Mouse (Mus musculus): Measurements from ENCODE around the gene Ddx52. TPM values are rescaled to one million over a fixed set of nuclear protein-coding genes. Genes with fewer than 3 reads are reported as not detected.

Gene Ddx52
- polyA plus RNA-seq, 1 experiment from 2014 or later = 35.4 TPM

DNA sequence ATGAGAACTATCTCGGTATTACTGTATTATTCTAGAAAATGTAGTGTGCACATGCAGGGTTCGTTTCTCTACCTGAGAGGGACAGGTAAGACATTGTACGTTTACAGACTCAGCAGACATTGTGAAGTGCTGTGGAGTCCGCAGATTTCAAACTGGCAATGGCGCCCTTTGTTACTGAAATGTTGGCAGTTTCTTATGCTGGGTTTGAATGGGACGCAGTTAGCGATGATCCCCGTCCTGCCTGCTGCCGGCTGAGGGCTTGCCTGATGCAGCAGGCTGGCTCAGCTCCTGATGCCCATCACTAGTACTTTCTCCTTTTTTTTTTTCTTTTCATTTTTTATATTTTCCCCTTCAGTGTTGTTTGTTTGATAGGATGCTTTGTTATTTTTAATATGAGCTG lies 68.5 kb downstream of the Ddx52 start:
- Histone ChIP-seq H3K27me3 (ENCODE audit: insufficient read depth, low read length) (no peaks in the 10 kb centered on the region), H3K4me1 (ENCODE audit: insufficient read depth, low read length) (no peaks in the 10 kb centered on the region), H3K9me3 (ENCODE audit: low read length) (no peaks in the 10 kb centered on the region), H3K4me2 (replicated peaks; ENCODE audit: low read depth, low read length) (no peak overlapping the region), H3K9ac (replicated peaks; ENCODE audit: low read length) (no peak overlapping the region), H3K36me3 (ENCODE audit: insufficient read depth, low read length) (peaks cover 13% of the 10 kb centered on the region), H3K27ac (ENCODE audit: low read length) (no peak overlapping the region), H3K4me3 (ENCODE audit: low read length) (no peak overlapping the region)
- WGBS = 88% methylated on average over 9 of the region's 9 CpGs
- ATAC-seq (ENCODE audit: low FRiP score, low TSS enrichment) = no peak

DNA sequence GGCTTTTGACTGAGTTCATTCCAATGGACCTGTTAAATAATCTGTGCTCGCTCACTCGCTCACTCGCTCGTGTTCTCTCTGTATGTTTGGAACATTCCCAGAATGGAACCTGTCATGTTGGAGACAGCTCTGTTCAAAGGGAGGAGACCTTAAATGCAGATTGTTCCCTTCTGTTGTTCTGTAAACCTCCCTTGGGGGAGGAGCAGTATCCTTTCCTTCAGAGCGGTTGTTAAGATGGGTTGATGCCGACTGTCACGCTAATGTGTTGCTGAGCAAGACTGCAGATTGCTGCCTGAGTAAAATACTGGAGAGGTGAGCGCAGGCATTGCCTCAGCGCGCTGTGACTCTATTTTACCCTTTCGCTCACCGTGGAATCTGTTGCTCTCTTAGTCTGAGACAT lies 69.2 kb downstream of the Ddx52 start:
- ATAC-seq (ENCODE audit: low FRiP score, low TSS enrichment) = no peak
- H3K9me3 ChIP-seq (ENCODE audit: low read length) = no peaks in the 10 kb centered on the region
- no peak overlapping the region for H3K4me2 ChIP-seq (replicated peaks; ENCODE audit: low read depth, low read length)
- 36% methylated on average over 12 of the region's 12 CpGs for WGBS
- no peak overlapping the region for H3K9ac ChIP-seq (replicated peaks; ENCODE audit: low read length)
- no peaks in the 10 kb centered on the region for H3K27me3 ChIP-seq (ENCODE audit: insufficient read depth, low read length)
- H3K27ac ChIP-seq (ENCODE audit: low read length) = no peak overlapping the region
- no peaks in the 10 kb centered on the region for H3K4me1 ChIP-seq (ENCODE audit: insufficient read depth, low read length)
- H3K4me3 ChIP-seq (ENCODE audit: low read length) = no peak overlapping the region
- H3K36me3 ChIP-seq (ENCODE audit: insufficient read depth, low read length) = peaks cover 13% of the 10 kb centered on the region

DNA sequence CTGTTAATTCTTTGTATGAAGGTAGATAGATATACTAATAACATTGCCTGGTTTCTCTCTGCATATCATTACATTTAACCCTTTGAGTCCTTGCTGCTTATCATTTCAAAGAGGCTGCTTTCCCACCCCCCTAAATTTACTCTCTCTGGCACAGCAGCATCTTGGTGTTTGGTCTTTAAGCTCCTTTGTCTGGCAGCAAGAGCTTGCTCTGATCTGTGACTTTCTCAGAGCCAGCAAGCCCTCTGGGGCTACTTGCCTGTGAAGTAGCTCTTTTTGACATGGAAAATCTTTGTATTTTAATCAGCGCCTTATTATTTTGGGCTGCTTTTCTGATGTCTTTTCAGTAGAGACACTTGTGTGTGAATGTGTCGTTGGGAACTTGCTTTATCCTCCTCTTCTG lies 69.7 kb downstream of the Ddx52 start:
- H3K4me2 ChIP-seq (replicated peaks; ENCODE audit: low read depth, low read length) = no peak overlapping the region
- WGBS = 57% methylated on average over 2 of the region's 2 CpGs
- no peak overlapping the region for H3K4me3 ChIP-seq (ENCODE audit: low read length)
- H3K4me1 ChIP-seq (ENCODE audit: insufficient read depth, low read length) = no peaks in the 10 kb centered on the region
- H3K9me3 ChIP-seq (ENCODE audit: low read length) = no peaks in the 10 kb centered on the region
- H3K36me3 ChIP-seq (ENCODE audit: insufficient read depth, low read length) = peaks cover 13% of the 10 kb centered on the region
- no peaks in the 10 kb centered on the region for H3K27me3 ChIP-seq (ENCODE audit: insufficient read depth, low read length)
- no peak for ATAC-seq (ENCODE audit: low FRiP score, low TSS enrichment)
- no peak overlapping the region for H3K27ac ChIP-seq (ENCODE audit: low read length)
- no peak overlapping the region for H3K9ac ChIP-seq (replicated peaks; ENCODE audit: low read length)

Other genes with a start within 250 kb of the Ddx52 start
- 0.86 and 1.5 TPM in 2 replicates for gene Wfdc17, start 238.1 kb upstream of the Ddx52 start, polyA plus RNA-seq (2015; fragmentation: Nextera tagmentation; extraction: Ambion mirVana)
- gene Wfdc18, start 233.0 kb upstream of the Ddx52 start, polyA plus RNA-seq (2015; fragmentation: Nextera tagmentation; extraction: Ambion mirVana) = not detected in 2 replicates
- gene Wfdc21, start 195.1 kb upstream of the Ddx52 start, polyA plus RNA-seq (2015; fragmentation: Nextera tagmentation; extraction: Ambion mirVana) = 0.71 TPM in 1 of 2 replicates, not detected in the other
- gene Heatr6, start 188.4 kb upstream of the Ddx52 start, polyA plus RNA-seq (2015; fragmentation: Nextera tagmentation; extraction: Ambion mirVana) = 23.6 and 27.2 TPM in 2 replicates
- 90.9 and 104 TPM in 2 replicates for gene Hnf1b, start 92.0 kb upstream of the Ddx52 start, polyA plus RNA-seq (2015; fragmentation: Nextera tagmentation; extraction: Ambion mirVana)
- gene Synrg, start 22.4 kb downstream of the Ddx52 start, polyA plus RNA-seq (2015; fragmentation: Nextera tagmentation; extraction: Ambion mirVana) = 10.5 and 10.9 TPM in 2 replicates
- gene Dusp14, start 127.2 kb downstream of the Ddx52 start, polyA plus RNA-seq (2015; fragmentation: Nextera tagmentation; extraction: Ambion mirVana) = 45.4 and 54.6 TPM in 2 replicates
- 34.1 and 36.1 TPM in 2 replicates for gene Tada2a, start 187.5 kb downstream of the Ddx52 start, polyA plus RNA-seq (2015; fragmentation: Nextera tagmentation; extraction: Ambion mirVana)
- 12.0 TPM in 2 replicates for gene Acaca, start 187.6 kb downstream of the Ddx52 start, polyA plus RNA-seq (2015; fragmentation: Nextera tagmentation; extraction: Ambion mirVana)
- not detected in 2 replicates for gene Gm11437, start 225.4 kb downstream of the Ddx52 start, polyA plus RNA-seq (2015; fragmentation: Nextera tagmentation; extraction: Ambion mirVana)